Mouse (Mus musculus) CH12.LX (cell line): Measurements from ENCODE around the gene Spaca7. TPM values are rescaled to one million over a fixed set of nuclear protein-coding genes. Genes with fewer than 3 reads are reported as not detected.

ENCODE experiments used
- DNase-seq: peaks from one replicate; pipeline ENCODE4 v3.0.0-alpha.2; 2013; ENCODE audit errors: extremely low read depth
- H3K27ac ChIP-seq: 2 replicates; pipeline ENCODE4 v1.5.1; 2012; ENCODE audit warnings: low read depth, mild to moderate bottlenecking, control low read depth, moderate library complexity; ENCODE audit not compliant: insufficient read depth
- H3K27me3 ChIP-seq: replicated peaks from 2 replicates; pipeline ENCODE3; 2012; ENCODE audit warnings: inconsistent platforms
- H3K36me3 ChIP-seq, 2 experiments: replicated peaks in 1 of 2; 2 replicates each; pipeline versions ENCODE3 to v1.6.1; 2012; ENCODE audit warnings: inconsistent platforms in 1 of 2, low read length in 1 of 2, mild to moderate bottlenecking in 1 of 2, mixed read lengths in 1 of 2, moderate library complexity in 1 of 2; ENCODE audit not compliant: control insufficient read depth in 1 of 2, insufficient read depth in 1 of 2
- H3K4me1 ChIP-seq, 2 experiments: 2 replicates each; pipeline ENCODE4 v1.6.1; 2012; ENCODE audit warnings: inconsistent platforms in 1 of 2, moderate library complexity in 1 of 2; ENCODE audit not compliant: insufficient read depth in 2 of 2, control insufficient read depth in 1 of 2
- H3K4me2 ChIP-seq: 2 replicates; pipeline ENCODE4 v1.6.1; 2012; ENCODE audit warnings: low read depth, mild to moderate bottlenecking, control low read depth; ENCODE audit not compliant: poor library complexity, insufficient read depth, severe bottlenecking
- H3K4me3 ChIP-seq, 3 experiments: fragments of 150-350 bp in 1 of 3; sonication (generic) in 1 of 3; replicated peaks in 1 of 3; 2 replicates each; pipeline versions ENCODE3 to v1.5.1; 2011 to 2012; ENCODE audit warnings: low read depth in 2 of 3, low read length in 2 of 3, mild to moderate bottlenecking in 2 of 3, moderate library complexity in 2 of 3, control low read depth in 1 of 3, improper control_type of control experiment in 1 of 3, inconsistent platforms in 1 of 3, mixed read lengths in 1 of 3; ENCODE audit not compliant: poor library complexity in 1 of 3
- H3K79me2 ChIP-seq: replicated peaks from 2 replicates; pipeline ENCODE4 v1.6.1; 2012; ENCODE audit warnings: mild to moderate bottlenecking, moderate library complexity; ENCODE audit not compliant: control insufficient read depth, poor library complexity, insufficient read depth, severe bottlenecking; ENCODE audit errors: extremely low read depth
- H3K9ac ChIP-seq: 2 replicates; pipeline ENCODE4 v1.6.1; 2012; ENCODE audit warnings: low read depth, mild to moderate bottlenecking, control low read depth, moderate library complexity; ENCODE audit not compliant: insufficient read depth
- H3K9me3 ChIP-seq: replicated peaks from 2 replicates; pipeline ENCODE3; 2012; ENCODE audit warnings: low read length, inconsistent platforms, mixed read lengths
- CHD2 ChIP-seq: IDR thresholded peaks from 2 replicates; pipeline ENCODE4 v1.6.1; 2011; ENCODE audit warnings: low read length, improper control_type of control experiment
- CTCF ChIP-seq, 2 experiments: IDR thresholded peaks in 1 of 2; conservative IDR thresholded peaks in 1 of 2; 2 replicates each; pipeline ENCODE4 v1.5.1; 2011 to 2012; ENCODE audit warnings: low read depth in 2 of 2, low read length in 2 of 2, improper control_type of control experiment in 1 of 2, inconsistent platforms in 1 of 2, mild to moderate bottlenecking in 1 of 2, moderate library complexity in 1 of 2
- ETS1 ChIP-seq: conservative IDR thresholded peaks from 2 replicates; pipeline ENCODE4 v1.6.1; 2012; ENCODE audit warnings: low read depth, mild to moderate bottlenecking, inconsistent platforms, low read length, improper control_type of control experiment, moderate library complexity
- HCFC1 ChIP-seq: IDR thresholded peaks from 2 replicates; pipeline ENCODE4 v1.6.1; 2012; ENCODE audit warnings: low read depth, mild to moderate bottlenecking, inconsistent platforms, low read length, improper control_type of control experiment
- IRF4 ChIP-seq: IDR thresholded peaks from 2 replicates; pipeline ENCODE4 v1.6.1; 2014; ENCODE audit warnings: low read depth, mild to moderate bottlenecking, inconsistent platforms, low read length, improper control_type of control experiment
- JUND ChIP-seq: conservative IDR thresholded peaks from 2 replicates; pipeline ENCODE4 v1.6.1; 2011; ENCODE audit warnings: low read depth, low read length, improper control_type of control experiment
- KAT2A ChIP-seq: IDR thresholded peaks from 2 replicates; pipeline ENCODE4 v1.6.1; 2012; ENCODE audit warnings: low read length, improper control_type of control experiment, inconsistent platforms; ENCODE audit not compliant: insufficient replicate concordance
- MAFK ChIP-seq: IDR thresholded peaks from 2 replicates; pipeline ENCODE4 v1.6.1; 2011; ENCODE audit warnings: low read length, improper control_type of control experiment; ENCODE audit not compliant: insufficient replicate concordance
- MAX ChIP-seq: IDR thresholded peaks from 2 replicates; pipeline ENCODE4 v1.6.1; 2011; ENCODE audit warnings: low read length, improper control_type of control experiment
- MXI1 ChIP-seq: IDR thresholded peaks from 2 replicates; pipeline ENCODE4 v1.6.1; 2011; ENCODE audit warnings: mild to moderate bottlenecking, low read depth, low read length, improper control_type of control experiment
- MYC ChIP-seq: IDR thresholded peaks from 2 replicates; pipeline ENCODE4 v1.6.1; 2011; ENCODE audit warnings: low read depth, mild to moderate bottlenecking, improper control_type of control experiment, low read length
- NELFE ChIP-seq: IDR thresholded peaks from 2 replicates; pipeline ENCODE4 v1.6.1; 2011; ENCODE audit warnings: low read depth, low read length, improper control_type of control experiment
- POLR2AphosphoS2 ChIP-seq: IDR thresholded peaks from 2 replicates; pipeline ENCODE4 v1.6.1; 2011; ENCODE audit warnings: low read depth, low read length, improper control_type of control experiment
- RAD21 ChIP-seq: IDR thresholded peaks from 2 replicates; pipeline ENCODE4 v1.6.1; 2011; ENCODE audit warnings: low read depth, mild to moderate bottlenecking, low read length, improper control_type of control experiment, moderate library complexity
- RCOR1 ChIP-seq: conservative IDR thresholded peaks from 2 replicates; pipeline ENCODE4 v1.6.1; 2012; ENCODE audit warnings: low read depth, mild to moderate bottlenecking, inconsistent platforms, low read length, improper control_type of control experiment
- TBP ChIP-seq: conservative IDR thresholded peaks from 2 replicates; pipeline ENCODE4 v1.6.1; 2011; ENCODE audit warnings: low read depth, low read length, improper control_type of control experiment
- TCF12 ChIP-seq: IDR thresholded peaks from 2 replicates; pipeline ENCODE4 v1.6.1; 2014; ENCODE audit warnings: low read depth, mild to moderate bottlenecking, inconsistent platforms, low read length, improper control_type of control experiment
- USF1 ChIP-seq: IDR thresholded peaks from 2 replicates; pipeline ENCODE4 v1.6.1; 2014; ENCODE audit warnings: low read depth, mild to moderate bottlenecking, inconsistent platforms, low read length, improper control_type of control experiment
- ZC3H11A ChIP-seq: IDR thresholded peaks from 2 replicates; pipeline ENCODE4 v1.6.1; 2012; ENCODE audit warnings: low read depth, mild to moderate bottlenecking, inconsistent platforms, low read length, improper control_type of control experiment
- ZKSCAN1 ChIP-seq: IDR thresholded peaks from 2 replicates; pipeline ENCODE4 v1.6.1; 2012; ENCODE audit warnings: low read depth, inconsistent platforms, low read length, improper control_type of control experiment, borderline replicate concordance
- ZMIZ1 ChIP-seq: IDR thresholded peaks from 2 replicates; pipeline ENCODE4 v1.6.1; 2012; ENCODE audit warnings: low read depth, mild to moderate bottlenecking, inconsistent platforms, low read length, improper control_type of control experiment
- ZNF384 ChIP-seq: IDR thresholded peaks from 2 replicates; pipeline ENCODE4 v1.6.1; 2012; ENCODE audit warnings: low read depth, low read length, improper control_type of control experiment, inconsistent platforms
- dilution Hi-C: fragments of 300-500 bp; cut with MboI; formaldehyde crosslinking; loops from 2 replicates; pipeline ENCODE4 v1.14.3; 2020; ENCODE audit warnings: low sequenced_read_pairs; ENCODE audit not compliant: extremely low pct_unique_long_range_greater_than_20kb, extremely low pct_ligation_motif_present
- in situ Hi-C: fragments of 300-500 bp; cut with MboI; formaldehyde crosslinking; loops from 3 replicates; pipeline ENCODE4 v1.14.3; 2019; ENCODE audit warnings: low sequenced_read_pairs, low pct_ligation_motif_present, low pct_unique_long_range_greater_than_20kb, mixed read lengths
- polyA plus RNA-seq: library from polyadenylated mRNA; unstranded; fragments of >175 nt; gene quantifications from 2 replicates; pipeline ENCODE4 v1.2.1, GENCODE M21; 2012; ENCODE audit warnings: low read depth; ENCODE audit not compliant: insufficient read length
- total RNA-seq, 2 experiments: library from RNA; depleted of rRNA; stranded (reverse); fragments of 300-350 nt in 1 of 2; fragments of >200 nt in 1 of 2; gene quantifications; 2 replicates each; pipeline ENCODE4 v1.2.3; 2012 to 2014

Gene Spaca7
- total RNA-seq (2012; rRNA removed), result not detected in 2 replicates
- total RNA-seq (2014; rRNA removed), result not detected in 2 replicates
- not detected in 2 replicates for polyA plus RNA-seq

GRCm38 (mm10) chr8:12572814-12573534 lies at the start of gene Spaca7:
TSS of gene Spaca7 (plus strand) at chr8:12573029.
- Histone ChIP-seq H3K27ac (no peak within 1 kb of the TSS), H3K9ac (no peak within 1 kb of the TSS), H3K4me2 (no peak within 1 kb of the TSS), H3K79me2 (no peaks in the 10 kb centered on the region), H3K9me3 (no peaks in the 10 kb centered on the region), H3K27me3 (peaks cover 72% of the 10 kb centered on the region), H3K4me3 (no peak within 1 kb of the TSS), H3K36me3 (no peaks in the 10 kb centered on the region), H3K4me1 (peaks cover 2 to 12% of the 10 kb centered on the region in 2 experiments; a peak in 3 of 4 replicates)
- in situ Hi-C loops, result loop anchor here (25.0 kb wide), 1 partner anchor 611 kb away; no protein-coding TSS in a partner anchor
- TF ChIP-seq MAFK (no peak), CTCF (conservative IDR thresholded peaks at IDR 0.05 in 1 of 2, IDR thresholded peaks at IDR 0.05 in 1 of 2; ENCODE audit: low read depth in 2 of 2, low read length in 2 of 2) (no peak), USF1 (no peak), ZC3H11A (no peak), MYC (no peak), POLR2AphosphoS2 (no peak), KAT2A (no peak), IRF4 (no peak), TBP (no peak), JUND (no peak), CHD2 (no peak), TCF12 (no peak), MXI1 (no peak), MAX (no peak)
- dilution Hi-C loops, result no loop called here
- no peak for DNase-seq

GRCm38 (mm10) chr8:12524279-12524678 lies 48.5 kb upstream of the Spaca7 start:
- H3K4me1 ChIP-seq, result no peaks in the 10 kb centered on the region
- DNase-seq, result no peak
- peaks cover 9% of the 10 kb centered on the region for H3K9me3 ChIP-seq
- H3K4me3 ChIP-seq, result no peak overlapping the region
- H3K9ac ChIP-seq, result no peak overlapping the region
- no peak for TF ChIP-seq IRF4
- TF ChIP-seq HCFC1, result no peak
- no peak for TF ChIP-seq MXI1
- no peak for TF ChIP-seq RAD21
- no peak for TF ChIP-seq ETS1
- no peak for TF ChIP-seq ZMIZ1
- no peak for TF ChIP-seq ZNF384
- no peak for TF ChIP-seq RCOR1
- TF ChIP-seq ZC3H11A, result no peak
- TF ChIP-seq TCF12, result no peak
- TF ChIP-seq KAT2A, result no peak
- no peak for TF ChIP-seq ZKSCAN1
- TF ChIP-seq NELFE, result no peak
- no peaks in the 10 kb centered on the region for H3K36me3 ChIP-seq
- H3K27me3 ChIP-seq, result peaks cover 67% of the 10 kb centered on the region
- H3K27ac ChIP-seq, result no peak overlapping the region
- dilution Hi-C loops (no loop called here), in situ Hi-C loops (no loop called here)
- H3K4me2 ChIP-seq, result no peak overlapping the region
- H3K79me2 ChIP-seq, result no peaks in the 10 kb centered on the region
